Comparison of ENCODE assay signal across 10 mouse cellular contexts in the genomic region with DNA sequence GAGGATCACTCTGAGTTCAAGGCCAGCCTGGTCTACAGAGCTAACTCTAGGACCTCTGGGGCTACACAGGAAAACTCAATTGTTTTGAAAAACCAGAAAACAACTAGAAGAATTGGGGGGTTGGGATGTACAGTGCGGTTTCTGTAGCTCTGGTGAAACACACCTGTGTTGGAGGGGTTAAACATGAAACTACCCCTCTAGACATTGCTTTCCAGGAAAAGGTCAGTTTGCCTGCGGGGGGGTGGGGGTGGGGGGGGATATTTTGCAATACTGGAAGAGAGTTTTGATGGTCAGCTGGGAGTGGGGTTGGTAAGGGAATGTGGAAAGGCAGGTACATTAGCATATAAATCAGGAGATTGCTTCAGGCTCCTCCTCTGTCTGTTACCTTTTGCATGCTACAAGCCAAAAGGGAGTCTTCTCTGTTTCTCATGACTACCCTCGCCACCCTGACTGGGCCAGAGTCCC. TPM values are rescaled to one million over a fixed set of nuclear protein-coding genes. Genes with fewer than 3 reads are reported as not detected.
DNase-seq lines count a peak whose midpoint lies in the region; ATAC-seq and TF ChIP-seq lines count a peak whose summit lies in the region.
"Had no signal": no experiment of that assay in that cellular context is flagged by ENCODE, and none has a peak within 500 bp of the region (broad histone marks: within the 10 kb centered on the region; RNA-seq: fewer than 3 reads in every experiment).

No protein-coding gene starts in this region.

- WGBS in liver, adult 2 months = 41% methylated on average over 3 of the region's 3 CpGs
- WGBS in embryonic facial prominence, embryonic 14.5 days = 59% methylated on average over 3 of the region's 3 CpGs
- 66% methylated on average over 3 of the region's 3 CpGs for WGBS in intestine, embryonic 16.5 days
- WGBS in neural tube, embryonic 12.5 days = 70% methylated on average over 3 of the region's 3 CpGs

- no peak for ATAC-seq in embryonic facial prominence, embryonic 14.5 days (ENCODE audit: low read depth)
- ATAC-seq in intestine, embryonic 16.5 days = no peak
- no peak for ATAC-seq in neural tube, embryonic 12.5 days (ENCODE audit: low FRiP score, low read depth)

- no peaks in the 10 kb centered on the region for H3K27me3 ChIP-seq in liver, adult 2 months (ENCODE audit: control insufficient read depth, insufficient read depth, low read length)
- no peaks in the 10 kb centered on the region for H3K27me3 ChIP-seq in embryonic facial prominence, embryonic 14.5 days (replicated peaks; ENCODE audit: control insufficient read depth, insufficient read depth, low read length)
- H3K27me3 ChIP-seq in intestine, embryonic 16.5 days (replicated peaks; ENCODE audit: control insufficient read depth, insufficient read depth, low read length) = no peaks in the 10 kb centered on the region
- no peaks in the 10 kb centered on the region for H3K27me3 ChIP-seq in neural tube, embryonic 12.5 days (replicated peaks)

- H3K4me1 ChIP-seq in liver, adult 2 months (ENCODE audit: control insufficient read depth, insufficient read depth, low read length) = peaks cover 19% of the 10 kb centered on the region
- peaks cover 22% of the 10 kb centered on the region; the same call in 1 of the 2 replicates for H3K4me1 ChIP-seq in embryonic facial prominence, embryonic 14.5 days (ENCODE audit: control insufficient read depth, insufficient read depth, low read length)
- H3K4me1 ChIP-seq in intestine, embryonic 16.5 days (ENCODE audit: control insufficient read depth, insufficient read depth, low read length) = peaks cover 25% of the 10 kb centered on the region
- peaks cover 21% of the 10 kb centered on the region for H3K4me1 ChIP-seq in neural tube, embryonic 12.5 days

- peak overlapping the region; percentile 49; the same call in 1 of the 2 replicates for H3K4me2 ChIP-seq in embryonic facial prominence, embryonic 14.5 days (ENCODE audit: low read depth, low read length)
- peak overlapping the region; percentile 65 for H3K4me2 ChIP-seq in intestine, embryonic 16.5 days (ENCODE audit: low read depth, low read length)
- H3K4me2 ChIP-seq in neural tube, embryonic 12.5 days (replicated peaks) = peak overlapping the region; percentile 54

- H3K9ac ChIP-seq in liver, adult 2 months (ENCODE audit: low read depth, low read length) = no peak overlapping the region
- peak overlapping the region; percentile 44; the same call in 1 of the 2 replicates for H3K9ac ChIP-seq in embryonic facial prominence, embryonic 14.5 days (ENCODE audit: low read depth, low read length)
- H3K9ac ChIP-seq in intestine, embryonic 16.5 days (ENCODE audit: low read depth, low read length) = 0 out of 2 replicates have a peak overlapping the region, but pooled peaks have one; percentile 43
- no peak overlapping the region for H3K9ac ChIP-seq in neural tube, embryonic 12.5 days

- peak overlapping the region; percentile 17 for H3K27ac ChIP-seq in liver, adult 2 months (replicated peaks; ENCODE audit: insufficient read depth, low read depth, low read length)
- H3K27ac ChIP-seq in embryonic facial prominence, embryonic 14.5 days (replicated peaks; ENCODE audit: low read depth, low read length) = peak overlapping the region; percentile 86
- peak overlapping the region; percentile 85 for H3K27ac ChIP-seq in intestine, embryonic 16.5 days (ENCODE audit: low read length)
- no peak overlapping the region for H3K27ac ChIP-seq in neural tube, embryonic 12.5 days
- no peak overlapping the region; the same call in 1 of the 2 replicates for H3K27ac ChIP-seq in left cerebral cortex, adult 2 months

- no peak for DNase-seq in liver, adult 2 months (ENCODE audit: extremely low read depth, low read depth, low spot score)
- DNase-seq in liver = no peak
- no peak for DNase-seq in embryonic facial prominence, embryonic 14.5 days (ENCODE audit: low spot score)
- DNase-seq in left cerebral cortex, adult 9 months (ENCODE audit: low spot score in 2 of 2) = no peak
- no peak for DNase-seq in gastrocnemius, postnatal 10 days
- DNase-seq in left cerebral cortex, adult 2 months (ENCODE audit: extremely low spot score in 1 of 2, low spot score in 2 of 2) = no peak

- no peak overlapping the region for H3K4me3 ChIP-seq in liver, adult 2 months (ENCODE audit: insufficient read depth, low read depth, low read length)
- peak overlapping the region; percentile 20; the same call in 1 of the 2 replicates for H3K4me3 ChIP-seq in embryonic facial prominence, embryonic 14.5 days (ENCODE audit: low read depth, low read length)
- H3K4me3 ChIP-seq in intestine, embryonic 16.5 days (ENCODE audit: low read length) = peak overlapping the region; percentile 40; the same call in 1 of the 2 replicates
- H3K4me3 ChIP-seq in neural tube, embryonic 12.5 days = peak overlapping the region; percentile 19; the same call in 1 of the 2 replicates
- H3K4me3 ChIP-seq in left cerebral cortex, adult 2 months = no peak overlapping the region

- peaks cover 12% of the 10 kb centered on the region; the same call in 1 of the 2 replicates for H3K79me2 ChIP-seq in liver, adult 2 months (ENCODE audit: control insufficient read depth, insufficient read depth, low read length)

- TF ChIP-seq POLR2A in liver, adult 2 months (IDR thresholded peaks at IDR 0.05; ENCODE audit: extremely low read depth, insufficient read depth, low read length) = no peak

- intact Hi-C loops in left cerebral cortex, adult 2 months (cut with DNase I) = loop anchor here (5.0 to 10.0 kb wide), 4 partner anchors 70 to 293 kb away; a partner anchor contains a TSS

- no peak for TF ChIP-seq CTCF in liver, adult 2 months (IDR thresholded peaks at IDR 0.05; ENCODE audit: low read depth, low read length)
- TF ChIP-seq CTCF in left cerebral cortex, adult 2 months (IDR thresholded peaks at IDR 0.05) = no peak

- H3K36me3 ChIP-seq in liver, adult 2 months (ENCODE audit: control insufficient read depth, insufficient read depth, low read length) = no peaks in the 10 kb centered on the region
- H3K36me3 ChIP-seq in embryonic facial prominence, embryonic 14.5 days (ENCODE audit: control insufficient read depth, insufficient read depth, low read length) = no peaks in the 10 kb centered on the region
- no peaks in the 10 kb centered on the region for H3K36me3 ChIP-seq in intestine, embryonic 16.5 days (ENCODE audit: control insufficient read depth, insufficient read depth, low read length)
- no peaks in the 10 kb centered on the region for H3K36me3 ChIP-seq in neural tube, embryonic 12.5 days

- no peaks in the 10 kb centered on the region for H3K9me3 ChIP-seq in embryonic facial prominence, embryonic 14.5 days (ENCODE audit: control insufficient read depth, low read length)
- H3K9me3 ChIP-seq in intestine, embryonic 16.5 days (ENCODE audit: control insufficient read depth, low read length) = no peaks in the 10 kb centered on the region
- no peaks in the 10 kb centered on the region for H3K9me3 ChIP-seq in neural tube, embryonic 12.5 days

RNA-seq across cellular contexts. Expression of a gene that starts 1.7 kb away (rescaled TPM):
- 8.9 and 12.6 TPM in 2 replicates for total RNA-seq in liver, adult 2 months (2014; rRNA removed)
- polyA plus RNA-seq in liver, adult 2 months (2012; rRNA removed) = 27.8 and 31.4 TPM in 2 replicates
- 21.4 and 25.2 TPM in 2 replicates for polyA plus RNA-seq in embryonic facial prominence, embryonic 14.5 days (2014; fragmentation: Nextera tagmentation; extraction: Ambion mirVana)
- polyA plus RNA-seq in intestine, embryonic 16.5 days (2015; fragmentation: Nextera tagmentation; extraction: Ambion mirVana) = 19.7 and 20.5 TPM in 2 replicates
- polyA plus RNA-seq in neural tube, embryonic 12.5 days (2016; fragmentation: Nextera tagmentation; extraction: Ambion mirVana) = 78.3 and 84.9 TPM in 2 replicates
- 10 to 100 TPM; 17.6 to 23.1 TPM for total RNA-seq in gastrocnemius, postnatal 10 days (2021)
- 10 to 100 TPM; 36.4 to 41.4 TPM for total RNA-seq in left cerebral cortex, adult 2 months (2021)

RNA-seq across cellular contexts. Expression of a gene that starts 6.8 kb away (rescaled TPM):
- total RNA-seq in liver, adult 2 months (2014; rRNA removed) = not detected in 2 replicates
- polyA plus RNA-seq in liver, adult 2 months (2012; rRNA removed) = 0.11 TPM in 1 of 2 replicates, not detected in the other
- 0.64 and 0.82 TPM in 2 replicates for polyA plus RNA-seq in embryonic facial prominence, embryonic 14.5 days (2014; fragmentation: Nextera tagmentation; extraction: Ambion mirVana)
- polyA plus RNA-seq in intestine, embryonic 16.5 days (2015; fragmentation: Nextera tagmentation; extraction: Ambion mirVana) = 99.0 and 118 TPM in 2 replicates
- polyA plus RNA-seq in neural tube, embryonic 12.5 days (2016; fragmentation: Nextera tagmentation; extraction: Ambion mirVana) = 1.0 and 1.3 TPM in 2 replicates
- total RNA-seq in gastrocnemius, postnatal 10 days (2021) = 1 to 10 TPM in 1 of 2 experiments, under 1 TPM in 1; 0.85 to 1.0 TPM
- under 1 TPM in 1 of 2 experiments, not detected in 1; 0.37 TPM for total RNA-seq in left cerebral cortex, adult 2 months (2021)
- total RNA-seq: hematopoietic stem cell, adult 5-6 weeks had no signal

RNA-seq across cellular contexts. Expression of a gene that starts 20.0 kb away (rescaled TPM):
- not detected in 2 replicates for total RNA-seq in liver, adult 2 months (2014; rRNA removed)
- not detected in 2 replicates for polyA plus RNA-seq in liver, adult 2 months (2012; rRNA removed)
- polyA plus RNA-seq in embryonic facial prominence, embryonic 14.5 days (2014; fragmentation: Nextera tagmentation; extraction: Ambion mirVana) = not detected in 2 replicates
- not detected in 2 replicates for polyA plus RNA-seq in intestine, embryonic 16.5 days (2015; fragmentation: Nextera tagmentation; extraction: Ambion mirVana)
- not detected in 2 replicates for polyA plus RNA-seq in neural tube, embryonic 12.5 days (2016; fragmentation: Nextera tagmentation; extraction: Ambion mirVana)
- not detected for total RNA-seq in gastrocnemius, postnatal 10 days (2021)
- total RNA-seq in left cerebral cortex, adult 2 months (2021) = not detected
- total RNA-seq: adrenal gland, postnatal 25 days; hematopoietic stem cell, adult 5-6 weeks had no signal

RNA-seq across cellular contexts. Expression of a gene that starts 37.8 kb away (rescaled TPM):
- total RNA-seq in liver, adult 2 months (2014; rRNA removed) = 6.1 and 9.5 TPM in 2 replicates
- polyA plus RNA-seq in liver, adult 2 months (2012; rRNA removed) = 12.5 and 16.1 TPM in 2 replicates
- polyA plus RNA-seq in embryonic facial prominence, embryonic 14.5 days (2014; fragmentation: Nextera tagmentation; extraction: Ambion mirVana) = 113 and 128 TPM in 2 replicates
- polyA plus RNA-seq in intestine, embryonic 16.5 days (2015; fragmentation: Nextera tagmentation; extraction: Ambion mirVana) = 52.0 and 53.0 TPM in 2 replicates
- 105 and 110 TPM in 2 replicates for polyA plus RNA-seq in neural tube, embryonic 12.5 days (2016; fragmentation: Nextera tagmentation; extraction: Ambion mirVana)
- 10 to 100 TPM; 40.7 to 55.7 TPM for total RNA-seq in gastrocnemius, postnatal 10 days (2021)
- total RNA-seq in left cerebral cortex, adult 2 months (2021) = 10 to 100 TPM; 28.8 to 31.1 TPM

Comparison
In these comparisons a context has a peak if more than half of its experiments do, and no peak if none do; other contexts are left out.
1. H3K27ac ChIP-seq: peak in liver, adult 2 months (single experiment), embryonic facial prominence, embryonic 14.5 days (single experiment) and intestine, embryonic 16.5 days (single experiment); none in neural tube, embryonic 12.5 days (single experiment) and left cerebral cortex, adult 2 months (single experiment).
2. H3K4me3 ChIP-seq: peak in embryonic facial prominence, embryonic 14.5 days (single experiment), intestine, embryonic 16.5 days (single experiment) and neural tube, embryonic 12.5 days (single experiment); none in liver, adult 2 months (single experiment) and left cerebral cortex, adult 2 months (single experiment).
3. H3K9ac ChIP-seq: peak in embryonic facial prominence, embryonic 14.5 days (single experiment) and intestine, embryonic 16.5 days (single experiment); none in liver, adult 2 months (single experiment) and neural tube, embryonic 12.5 days (single experiment).
4. RNA of a gene that starts 6.8 kb away (polyA plus RNA-seq): 99.0 to 118 TPM in intestine, embryonic 16.5 days; 1.0 to 1.3 TPM in neural tube, embryonic 12.5 days, 0.64 to 0.82 TPM in embryonic facial prominence, embryonic 14.5 days and 0.11 TPM in liver, adult 2 months; every median in the first group is over 10 times any median in the second.
5. Peak in every context shown above with its lines, with median percentiles within 50 percentile points of each other: H3K4me2 ChIP-seq.